Mouse (Mus musculus): ENCODE measurements around the gene Parvg.

DNA sequence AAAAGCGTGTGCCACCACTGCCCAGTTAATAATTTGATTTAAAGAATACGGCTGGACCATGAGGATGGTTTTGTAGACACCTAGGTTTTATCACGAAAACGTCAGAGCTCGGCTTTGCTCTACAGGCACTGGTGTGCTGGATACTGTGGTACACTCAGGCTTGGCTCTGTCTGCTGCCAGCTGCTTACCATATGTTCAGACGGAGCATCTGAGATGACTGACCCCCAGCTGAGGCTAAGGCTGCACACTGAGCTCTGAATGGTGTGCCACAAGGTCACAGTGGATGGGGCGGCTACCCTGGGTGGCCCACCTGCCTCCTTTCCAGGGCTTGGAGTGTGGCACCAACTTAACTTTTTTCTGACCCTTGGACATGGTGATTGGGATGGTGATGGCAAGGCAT is 38.4 kb upstream of the Parvg start:
- TF ChIP-seq CTCF (IDR thresholded peaks at IDR 0.05; ENCODE audit: extremely low read depth, insufficient read depth, low read length) (no peak), POLR2A (IDR thresholded peaks at IDR 0.05; ENCODE audit: extremely low read depth, insufficient read depth, low read length) (no peak)

Measured in cortical plate, adult 2 months (tissue).